Mouse (Mus musculus) adrenal gland, postnatal 10 days (tissue): ENCODE results near the gene Tpcn2. TPM values are rescaled to one million over a fixed set of nuclear protein-coding genes. Genes with fewer than 3 reads are reported as not detected.

ENCODE experiments used
- DNase-seq: peaks from one replicate; pipeline ENCODE4 v3.0.0; 2021; ENCODE audit warnings: mixed read lengths
- total RNA-seq, 2 experiments: library from RNA; stranded (reverse); gene quantifications; 2 replicates each; pipeline ENCODE4 v1.2.3; 2021

Tpcn2 gene
- total RNA-seq, 2 experiments from 2014 or later: 12.4 to 18.4 TPM

DNA sequence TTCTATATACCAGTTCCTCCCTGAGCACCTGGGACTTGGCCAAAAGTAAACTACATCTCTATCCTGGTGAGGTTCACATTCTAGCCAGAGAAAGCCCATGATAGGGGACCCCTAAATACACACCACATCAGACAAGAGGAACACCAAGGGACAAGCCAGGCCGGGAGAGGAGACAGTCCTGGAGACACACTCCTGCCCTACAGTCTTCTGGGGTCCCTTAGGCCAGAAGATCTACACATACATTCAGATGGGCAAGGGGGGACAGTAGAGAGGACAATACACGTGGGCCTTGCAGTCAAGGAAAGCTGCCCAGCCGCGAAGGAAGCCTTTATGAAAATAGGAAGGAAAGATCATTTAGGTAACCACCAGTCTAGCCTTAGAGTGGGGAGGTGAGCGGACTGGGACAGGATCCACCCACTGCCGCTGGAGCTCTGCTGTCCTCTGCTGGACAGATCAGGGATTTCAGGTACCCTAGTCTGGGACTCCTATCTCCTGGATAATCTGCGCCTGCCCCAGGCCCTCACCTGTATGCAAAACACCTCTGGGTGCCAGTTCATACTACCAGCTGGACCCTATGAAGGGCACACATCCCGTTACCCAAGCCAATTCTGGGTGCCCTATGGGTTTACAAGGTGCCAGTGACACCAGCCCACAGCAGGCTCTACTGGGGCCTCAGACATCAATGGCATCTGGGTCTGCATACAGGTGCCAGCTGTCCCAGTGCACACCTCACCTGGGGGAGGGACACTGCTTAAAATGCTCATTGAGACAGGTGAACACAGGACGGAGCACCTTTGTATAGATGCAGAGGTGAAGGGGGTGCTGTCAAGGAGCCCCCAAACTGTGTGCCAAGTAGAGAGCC, 40.7 kb downstream of the Tpcn2 start:
- peak; percentile 91 for DNase-seq

DNA sequence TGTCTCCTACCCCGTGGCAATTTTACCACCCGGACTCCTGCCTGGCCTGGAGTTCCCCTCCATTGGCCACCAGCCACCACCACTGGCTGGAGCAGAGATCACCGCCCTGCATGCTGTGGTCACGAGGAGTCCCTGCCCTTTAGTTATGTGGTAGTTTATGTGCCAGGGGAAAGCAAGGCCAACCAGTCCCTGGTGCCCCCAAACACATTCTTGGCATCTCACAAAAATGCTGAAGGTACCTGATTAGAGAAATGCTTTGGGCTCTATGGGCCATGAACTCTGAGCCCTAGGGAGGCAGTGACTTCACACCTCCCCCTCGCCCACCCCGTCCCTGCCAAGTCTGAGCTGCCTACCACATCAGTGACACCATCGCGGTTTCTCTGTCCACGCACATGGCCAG, 41.8 kb downstream of the Tpcn2 start:
- DNase-seq: no peak

DNA sequence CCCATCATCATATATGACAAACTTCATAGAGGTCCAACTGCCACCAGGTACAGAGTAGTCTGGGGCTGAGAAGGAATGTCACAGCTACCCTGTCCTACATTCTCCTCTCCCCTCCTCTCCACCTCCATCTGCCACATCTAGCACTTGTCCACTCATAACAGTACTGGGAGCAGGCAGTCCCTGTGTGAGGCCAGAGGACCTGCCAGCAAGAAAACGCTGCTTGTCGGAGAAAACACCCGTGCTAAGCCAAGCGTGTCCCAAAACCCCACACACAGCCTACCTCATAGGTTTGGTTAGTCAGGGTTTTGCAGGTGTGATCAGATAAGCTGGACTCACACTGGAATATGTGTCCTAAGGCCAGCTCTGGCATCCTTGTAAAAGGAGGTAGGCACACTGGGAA, 42.9 kb downstream of the Tpcn2 start:
- DNase-seq: no peak

DNA sequence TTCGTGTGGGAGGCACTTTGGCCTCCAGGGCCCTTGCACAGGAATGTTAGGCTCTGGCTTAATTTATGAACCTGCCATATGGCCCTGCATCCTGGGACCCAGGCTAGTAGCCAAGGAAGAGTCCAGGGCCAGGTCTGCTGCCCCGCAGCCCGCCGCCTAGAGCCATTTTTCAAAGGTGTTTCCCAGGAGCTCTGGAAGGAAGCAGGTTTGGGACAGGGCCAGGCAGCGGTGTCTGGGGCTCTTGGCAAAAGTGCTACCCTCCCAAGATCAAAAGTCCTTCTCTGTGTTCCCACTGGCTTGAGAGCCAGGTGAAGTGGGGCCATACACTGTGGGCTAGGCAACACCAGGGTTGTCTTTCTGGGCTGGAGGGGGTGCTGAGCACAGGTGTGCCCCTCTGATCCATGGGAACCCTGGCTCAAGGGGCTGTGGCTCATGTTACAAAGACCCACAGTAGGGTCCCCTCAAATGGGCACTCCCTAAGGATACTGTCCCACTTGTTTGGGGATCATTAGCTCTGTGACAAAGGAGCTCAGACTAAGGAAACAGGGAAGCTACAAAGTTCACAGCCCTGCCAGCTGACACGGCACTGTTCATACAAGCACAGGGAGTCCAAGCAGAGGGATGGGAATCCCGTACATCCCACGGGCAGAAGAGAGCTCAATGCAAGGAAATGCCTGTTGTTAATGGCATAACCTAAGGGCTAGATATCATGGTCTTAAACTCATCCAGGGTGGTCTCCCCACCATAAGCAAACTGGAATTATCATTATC, 43.9 kb downstream of the Tpcn2 start:
- no peak for DNase-seq

DNA sequence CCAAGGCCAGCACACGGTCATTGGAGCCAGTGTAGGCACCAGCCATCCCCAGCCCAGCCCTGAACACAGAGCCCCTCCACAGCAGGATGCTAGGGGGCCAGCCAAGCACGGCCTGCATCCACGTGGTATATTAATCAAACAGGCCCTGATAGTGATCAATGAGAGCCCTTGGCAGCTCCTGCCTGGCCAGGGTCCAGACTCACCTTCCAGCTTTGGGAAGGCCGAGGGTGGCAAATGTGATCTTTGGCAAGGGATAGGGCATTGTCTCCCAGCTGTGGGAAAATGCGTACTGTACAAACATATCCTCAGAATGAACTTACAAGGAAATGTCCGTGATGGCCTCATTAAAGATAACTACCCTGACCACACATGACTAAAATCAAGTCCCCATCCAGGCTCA, 44.7 kb downstream of the Tpcn2 start:
- DNase-seq: no peak

DNA sequence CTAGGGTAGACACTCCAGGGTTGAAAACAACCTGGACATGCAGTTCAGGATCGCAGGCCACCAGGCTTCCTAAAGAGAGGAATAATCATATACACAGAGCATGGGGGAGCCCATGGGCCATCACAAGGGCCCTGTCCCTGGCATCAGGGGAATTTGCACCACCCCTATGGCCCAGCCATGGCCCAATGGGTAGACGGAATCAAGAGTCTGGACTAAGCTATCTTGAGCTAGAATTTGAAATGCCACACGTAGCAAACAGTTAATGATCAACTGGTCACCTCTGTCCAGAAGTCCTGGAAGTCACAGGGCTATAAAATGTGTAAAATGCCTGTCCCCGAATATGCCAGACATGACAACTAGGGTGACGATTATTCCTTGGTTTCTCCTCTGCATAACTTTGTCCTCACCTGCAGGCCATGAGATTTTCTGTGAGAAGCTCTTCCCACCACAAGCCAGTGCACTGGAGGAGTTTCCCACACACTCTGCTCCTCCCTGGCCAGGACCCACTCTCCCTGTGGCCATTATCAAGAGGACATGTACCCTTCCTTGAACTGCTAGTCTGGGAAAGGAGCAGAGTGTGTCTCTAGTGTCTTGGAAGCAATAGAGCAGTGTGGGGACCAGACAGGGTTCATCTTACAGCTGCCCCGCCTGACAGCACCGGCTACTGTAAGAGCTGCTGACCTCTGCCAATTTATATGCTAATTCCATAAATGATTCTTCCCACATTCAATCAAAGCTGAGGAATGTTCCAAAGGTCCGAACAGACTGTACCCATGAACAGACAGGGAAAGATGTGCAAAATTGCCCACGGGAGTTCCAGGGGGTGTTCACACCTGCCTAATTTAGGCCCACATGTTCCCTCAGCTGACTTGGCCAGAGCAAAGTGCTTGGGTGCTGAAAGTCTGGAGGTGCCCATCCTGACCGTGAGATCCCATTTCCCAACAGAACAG, 48.7 kb downstream of the Tpcn2 start:
- DNase-seq: no peak

DNA sequence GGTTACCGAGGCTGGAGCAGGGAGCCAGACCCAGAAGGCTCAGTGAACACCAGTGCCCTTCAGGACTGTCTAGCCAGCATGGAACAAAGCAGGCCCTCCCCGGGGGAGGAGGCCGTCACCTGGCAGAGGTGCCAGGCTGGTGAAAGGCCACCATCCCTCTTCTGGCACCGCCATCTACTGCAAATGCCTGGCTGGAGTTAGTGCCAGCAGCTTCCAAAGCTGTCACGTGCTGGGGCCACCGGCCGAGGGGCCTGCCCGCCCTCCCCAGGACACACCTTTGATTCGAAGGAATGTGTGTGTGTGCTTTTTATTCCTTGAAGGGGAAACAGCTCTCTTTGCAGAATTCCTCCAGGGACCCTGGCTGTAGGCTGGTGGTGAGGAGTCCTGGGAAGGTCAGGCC, 52.2 kb downstream of the Tpcn2 start:
- peak; percentile 74 for DNase-seq

DNA sequence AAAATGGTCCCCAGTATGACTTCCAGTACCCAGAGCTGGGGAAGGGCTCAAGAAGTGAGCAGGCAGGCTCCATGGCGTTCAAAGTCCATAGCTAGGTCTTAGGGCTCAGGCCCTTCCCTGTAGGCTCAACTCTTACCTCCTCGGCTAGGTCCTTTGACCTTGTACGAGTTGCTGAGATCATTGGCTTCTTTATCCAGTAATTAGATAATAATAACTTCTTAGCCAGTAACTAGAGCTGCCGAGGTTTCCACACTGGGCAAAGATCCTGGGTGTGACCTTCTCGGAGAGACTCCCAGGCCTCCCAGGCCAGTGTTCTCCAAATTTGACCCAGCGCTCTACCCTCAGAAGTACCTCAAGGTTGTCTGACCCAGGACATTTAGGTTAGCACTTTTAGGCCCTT, 57.2 kb downstream of the Tpcn2 start:
- DNase-seq: no peak

DNA sequence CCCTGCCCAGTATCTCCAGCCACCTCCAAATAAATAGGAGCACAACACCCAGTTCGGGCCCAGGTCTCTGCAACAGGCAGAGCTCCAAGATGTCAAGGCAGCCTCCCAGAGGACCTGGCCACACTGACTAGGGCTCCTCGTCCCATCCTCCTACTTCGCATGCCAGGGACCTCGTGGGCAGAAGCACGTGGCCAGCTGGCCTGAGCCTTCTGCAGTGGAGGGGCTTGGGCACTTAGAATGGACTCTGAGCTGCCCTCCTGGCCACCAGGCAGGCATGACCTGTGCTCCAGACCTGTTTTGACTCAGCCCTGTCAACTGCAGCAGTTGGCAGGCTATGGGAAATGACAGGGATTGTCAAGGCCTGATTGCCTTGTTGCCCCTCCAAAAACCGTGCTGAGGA, 58.2 kb downstream of the Tpcn2 start:
- no peak for DNase-seq

DNA sequence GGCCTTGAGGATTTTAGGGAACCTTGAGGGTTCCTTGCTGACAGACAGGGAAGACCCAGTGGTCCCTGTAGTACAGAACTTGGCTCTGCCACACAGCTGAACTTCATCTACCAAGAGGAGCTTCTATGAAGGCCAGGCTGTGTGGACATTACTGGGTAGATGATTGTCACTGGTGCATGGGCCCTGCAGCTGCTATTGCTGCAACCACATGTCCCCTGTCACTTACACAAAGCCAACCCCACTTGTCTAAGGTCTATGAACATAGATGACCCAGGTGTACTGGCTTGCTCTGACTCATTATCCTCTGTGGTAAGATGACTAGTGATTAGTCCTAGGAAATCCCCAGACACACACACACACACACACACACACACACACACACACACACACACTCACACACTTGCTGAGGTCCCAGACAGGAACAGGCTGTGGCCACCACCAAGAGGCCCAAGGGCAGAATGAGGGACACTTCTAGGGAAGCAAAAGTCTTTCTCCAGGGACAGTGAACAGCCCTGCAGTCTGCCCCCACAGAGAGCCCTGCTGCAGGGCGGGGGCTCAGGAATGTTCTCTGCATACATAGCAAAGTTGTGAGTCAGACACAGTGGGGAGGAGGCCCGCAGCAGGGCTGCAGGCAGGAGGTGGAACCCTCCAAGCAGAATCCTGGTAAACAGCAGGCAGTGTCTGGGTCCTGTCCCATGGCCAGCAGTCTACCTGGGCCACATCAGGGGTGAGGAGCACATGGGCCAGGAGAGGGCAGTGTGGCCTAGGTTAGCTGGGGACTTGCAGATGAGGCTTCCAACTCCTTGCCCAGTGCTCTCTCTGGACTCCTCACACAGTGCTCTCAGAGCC, 61.7 kb downstream of the Tpcn2 start:
- DNase-seq: peak; percentile 54

DNA sequence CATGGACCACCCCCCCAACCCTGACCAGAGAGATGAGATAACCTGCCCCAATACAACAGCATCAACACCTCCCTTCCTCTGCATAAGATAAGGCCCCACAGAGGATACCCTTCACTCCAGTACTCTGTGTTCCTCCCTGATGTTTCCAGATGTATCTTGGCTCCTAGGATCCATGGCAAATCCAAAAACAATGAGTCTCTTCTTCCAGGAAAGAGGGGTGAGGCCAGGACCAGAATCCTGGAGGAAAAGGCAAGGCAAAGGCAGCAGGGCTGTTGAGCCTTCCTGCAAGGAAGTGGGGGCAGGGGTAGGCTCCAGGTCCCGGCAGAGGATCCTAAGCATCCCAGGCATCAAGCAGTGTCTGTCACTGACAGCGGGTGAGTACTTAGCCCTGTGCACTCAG, 62.5 kb downstream of the Tpcn2 start:
- DNase-seq: no peak

DNA sequence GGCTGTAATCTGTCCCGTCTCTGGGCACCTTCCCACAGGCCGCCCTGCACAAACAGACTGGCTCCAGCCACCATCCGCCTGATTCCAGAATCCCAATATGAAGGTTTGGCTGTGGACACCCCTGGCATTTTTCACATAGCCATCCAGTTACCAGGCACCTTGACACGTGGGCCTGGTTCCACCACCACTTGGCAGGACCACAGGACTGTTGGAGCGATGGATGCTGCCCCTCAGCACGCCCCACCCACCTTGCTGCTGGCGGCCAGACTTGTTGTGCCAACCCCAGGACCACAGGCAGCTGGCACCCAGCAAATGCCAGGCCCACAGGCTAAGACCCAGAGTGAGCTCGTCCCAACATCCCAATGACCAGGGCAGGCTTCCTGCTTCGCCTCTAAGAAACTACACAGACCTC, 64.4 kb downstream of the Tpcn2 start:
- no peak for DNase-seq

DNA sequence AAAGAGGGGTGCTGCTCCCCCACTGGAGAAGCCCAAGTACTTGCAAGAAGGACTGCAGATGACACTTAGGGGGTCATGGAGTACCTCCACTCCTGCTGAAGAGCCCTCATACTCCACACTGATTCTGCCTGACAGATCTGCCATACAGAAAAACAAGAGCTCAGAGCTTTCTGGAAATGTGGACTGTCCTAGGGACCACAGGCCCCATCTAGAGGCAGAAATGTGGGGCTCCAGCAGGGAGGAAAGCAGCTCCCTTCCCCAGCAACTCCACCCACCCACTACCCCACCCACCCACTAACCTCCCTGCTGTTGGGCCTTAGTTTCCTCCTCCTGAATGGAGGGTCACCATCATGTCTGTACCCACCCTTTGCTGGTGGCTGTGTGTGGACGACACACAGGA, 67.2 kb downstream of the Tpcn2 start:
- no peak for DNase-seq

DNA sequence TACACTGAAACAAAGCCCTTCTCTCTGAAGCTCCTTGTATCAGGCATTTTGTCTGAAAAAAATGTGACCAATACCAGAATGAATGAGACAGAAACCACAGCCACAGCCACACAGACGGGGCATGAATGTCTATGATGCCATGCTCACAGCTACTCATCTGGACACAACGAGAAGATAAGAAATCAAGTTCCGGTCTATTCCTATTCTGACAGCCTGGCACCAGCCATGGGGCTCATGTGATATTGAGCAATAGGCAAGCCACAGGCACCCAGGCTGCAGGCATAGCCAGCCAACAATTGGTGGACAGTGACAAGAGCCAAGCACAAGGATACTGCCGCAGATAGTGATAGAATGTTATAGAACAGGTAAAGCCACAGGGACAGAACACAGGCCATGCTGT, 68.3 kb downstream of the Tpcn2 start:
- DNase-seq: no peak

DNA sequence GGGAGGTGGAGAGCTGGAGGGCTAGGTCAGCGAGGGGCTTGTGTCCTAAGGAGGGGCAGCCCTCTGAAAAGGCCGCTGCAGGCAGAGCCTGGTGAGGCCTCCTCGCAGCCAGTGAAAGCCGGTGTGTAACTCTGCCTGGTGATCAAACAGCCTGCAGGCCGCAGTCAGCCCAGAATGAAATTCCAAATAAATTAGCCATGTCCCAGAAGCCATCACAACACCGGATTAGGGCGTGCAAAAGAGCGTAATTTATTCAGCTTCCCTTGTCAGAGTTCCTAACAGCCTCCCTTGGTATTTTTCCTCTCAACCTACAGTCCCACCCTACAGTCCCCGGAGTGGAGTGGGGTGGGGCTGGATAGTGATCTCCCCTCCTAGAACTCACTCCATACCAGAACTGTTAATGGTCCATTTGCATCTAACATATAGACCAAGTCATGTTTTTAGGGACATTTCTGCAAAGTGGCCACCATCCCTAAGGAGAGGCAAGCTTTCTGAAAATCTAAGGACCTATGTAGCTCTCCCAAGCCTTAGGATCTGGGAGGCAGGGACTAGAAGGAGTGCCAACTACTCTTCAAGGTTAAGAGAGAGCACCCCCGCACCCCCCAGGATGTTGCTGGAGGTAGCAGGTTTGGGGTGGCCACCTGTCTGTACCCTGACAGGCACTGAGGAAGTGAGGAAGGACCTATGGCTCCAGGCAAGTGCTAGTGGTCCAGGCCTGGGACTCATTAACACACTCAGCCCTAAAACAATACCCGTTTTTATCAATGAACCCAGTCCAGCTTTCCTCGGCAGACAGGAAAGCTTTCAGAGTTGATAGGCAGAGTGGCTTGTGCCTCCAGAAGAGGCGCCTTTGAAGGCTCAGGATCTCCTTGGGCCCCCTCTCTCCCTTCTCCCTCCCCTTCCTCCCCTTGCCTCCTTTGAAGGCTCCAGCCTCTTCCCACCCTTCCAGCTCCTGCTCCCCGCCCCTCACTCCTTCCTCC, 71.8 kb downstream of the Tpcn2 start:
- DNase-seq: no peak

DNA sequence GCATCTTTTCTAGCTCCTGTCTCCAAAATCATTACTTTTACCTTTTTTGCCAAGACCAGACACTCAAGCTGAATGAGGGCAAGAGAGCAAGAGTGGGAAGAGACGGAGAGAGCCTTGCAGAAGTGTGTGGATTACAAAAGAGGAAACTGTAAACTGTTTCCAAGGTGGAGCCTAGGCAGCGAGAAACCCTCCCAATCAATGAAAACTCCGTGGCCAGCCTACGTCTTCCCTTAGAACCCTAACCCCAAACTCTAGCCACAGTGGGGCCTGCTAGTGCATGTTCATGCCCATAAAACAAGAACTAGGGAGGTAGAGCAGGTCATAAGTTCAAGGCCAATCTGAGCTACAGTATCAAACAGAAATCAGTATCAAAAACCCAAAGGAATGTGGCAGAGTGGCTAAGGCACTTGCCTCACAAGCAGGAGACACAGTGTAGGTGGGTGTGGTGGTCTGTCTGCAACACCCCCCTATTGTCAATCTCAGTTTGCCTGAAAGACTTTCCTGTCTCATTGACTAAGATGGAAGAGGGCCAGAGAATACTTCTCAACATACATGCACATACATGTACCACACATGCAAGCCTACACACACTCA, 73.2 kb downstream of the Tpcn2 start:
- no peak for DNase-seq

DNA sequence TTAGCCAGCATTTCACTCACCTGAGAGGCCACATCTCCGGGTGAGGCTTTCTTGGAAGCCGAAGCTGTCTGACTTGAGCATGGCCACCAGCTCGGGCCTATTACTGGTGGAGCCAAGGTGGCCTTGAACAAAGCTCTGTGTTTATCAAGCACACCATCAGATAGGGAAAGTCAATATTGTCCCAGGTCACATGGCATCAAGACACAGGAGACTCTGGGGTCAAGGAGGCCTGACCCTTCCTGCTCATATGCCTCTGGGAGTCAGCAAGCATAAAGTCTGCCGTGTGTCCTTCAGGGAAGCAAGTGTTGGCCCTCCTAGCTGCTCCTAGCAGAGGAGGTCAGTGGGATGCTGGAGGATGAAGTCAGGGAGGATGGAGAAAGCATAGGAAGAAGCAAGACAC, 75.8 kb downstream of the Tpcn2 start, which contains the start of gene 1810010D01Rik:
TSS of gene 1810010D01Rik (minus strand) at position 114 of the 400 bp plus-strand sequence.
- no peak for DNase-seq

DNA sequence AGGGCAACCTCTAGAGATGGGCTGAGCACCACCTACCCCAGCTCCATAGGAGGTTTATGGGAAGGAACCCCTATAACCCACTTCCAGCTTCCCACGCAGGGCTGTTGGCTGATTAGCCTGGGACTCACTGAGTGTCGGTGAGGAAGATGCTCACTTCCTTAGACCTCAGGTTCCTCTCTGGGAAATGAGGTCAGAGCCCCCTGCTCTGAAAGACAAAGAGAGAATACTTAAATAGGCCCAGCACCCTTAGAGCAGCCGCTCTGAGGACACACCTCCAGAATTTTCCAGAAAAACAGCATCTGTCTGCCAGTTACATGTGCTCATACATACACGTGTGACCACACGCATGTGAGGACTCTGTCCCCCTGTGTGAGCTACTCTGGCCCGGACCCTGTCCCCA, 77.0 kb downstream of the Tpcn2 start:
- no peak for DNase-seq

DNA sequence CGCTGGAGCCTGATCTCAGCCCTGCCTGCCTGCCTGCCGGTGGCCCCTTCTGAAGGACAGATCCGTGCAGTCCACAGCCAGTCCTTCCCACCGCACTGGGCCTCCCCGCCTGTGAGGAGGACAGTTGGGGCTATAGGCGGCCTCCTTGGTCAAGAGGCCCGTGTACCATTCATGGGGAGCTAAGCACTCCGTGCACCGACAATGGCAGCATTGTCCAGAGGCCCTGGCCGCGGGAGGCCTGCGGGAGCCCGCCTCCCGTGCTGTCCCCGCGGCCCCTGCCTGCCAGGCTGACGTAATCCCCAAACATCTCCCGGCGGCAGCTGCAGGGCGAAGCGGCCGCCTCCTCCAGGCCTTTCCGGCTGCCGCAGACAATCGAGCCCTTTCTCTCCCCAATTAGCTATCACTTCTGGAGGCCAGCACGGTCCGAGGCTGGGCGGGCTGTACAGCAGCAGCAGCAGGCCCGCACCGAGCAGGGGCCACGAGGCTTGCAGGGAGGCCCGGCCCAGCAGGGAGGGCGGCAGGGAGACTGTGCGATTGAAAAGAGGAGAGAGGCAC, 77.7 kb downstream of the Tpcn2 start:
- peak; percentile 80 for DNase-seq
